Mouse (Mus musculus) limb, embryonic 12.5 days (tissue): Measurements from ENCODE around the gene Gart. TPM values are rescaled to one million over a fixed set of nuclear protein-coding genes. Genes with fewer than 3 reads are reported as not detected.
A peak's percentile ranks its signal among the peaks of the same experiment; 100 is the strongest.

Experiments used
- ATAC-seq: fragments of 200-750 bp; cut with Nextera tagmentation; 2 replicates; pipeline ENCODE4 v1.8.0; 2017; ENCODE audit warnings: low read depth, moderate TSS enrichment; ENCODE audit not compliant: insufficient number of reproducible peaks, insufficient read depth, low FRiP score, low TSS enrichment
- H3K27ac ChIP-seq: fragments of 300-500 bp; sonication (generic); 2 replicates; pipeline ENCODE4 v1.5.1; 2016; ENCODE audit warnings: mild to moderate bottlenecking, moderate library complexity
- H3K27me3 ChIP-seq: fragments of 300-500 bp; sonication (generic); 2 replicates; pipeline ENCODE4 v1.6.1; 2016; ENCODE audit warnings: mild to moderate bottlenecking, moderate library complexity
- H3K36me3 ChIP-seq: fragments of 300-500 bp; sonication (generic); 2 replicates; pipeline ENCODE4 v1.6.1; 2016; ENCODE audit warnings: mild to moderate bottlenecking, moderate library complexity
- H3K4me1 ChIP-seq: fragments of 300-500 bp; sonication (generic); replicated peaks from 2 replicates; pipeline ENCODE4 v1.6.1; 2016
- H3K4me2 ChIP-seq: fragments of 300-500 bp; sonication (generic); 2 replicates; pipeline ENCODE4 v1.6.1; 2016; ENCODE audit warnings: mild to moderate bottlenecking, moderate library complexity
- H3K4me3 ChIP-seq: fragments of 300-500 bp; sonication (generic); replicated peaks from 2 replicates; pipeline ENCODE4 v1.5.1; 2016; ENCODE audit warnings: mild to moderate bottlenecking
- H3K9ac ChIP-seq: fragments of 300-500 bp; sonication (generic); replicated peaks from 2 replicates; pipeline ENCODE4 v1.6.1; 2016; ENCODE audit warnings: mild to moderate bottlenecking, moderate library complexity
- H3K9me3 ChIP-seq: fragments of 300-500 bp; sonication (generic); 2 replicates; pipeline ENCODE4 v1.6.1; 2016; ENCODE audit warnings: mild to moderate bottlenecking, moderate library complexity
- WGBS: fragments of 180-500 bp; shearing (Covaris S2); methylation state at CpG from one replicate; pipeline ENCODE4 v1.1.7; 2016; 5-methylcytosine and 5-hydroxymethylcytosine counted together
- polyA plus RNA-seq: library from polyadenylated mRNA; unstranded; fragments of >200 nt; fragmentation: Nextera tagmentation; extraction: Ambion mirVana; gene quantifications from 2 replicates; pipeline ENCODE4 v1.2.1, GENCODE M21; 2016

Gart gene
- polyA plus RNA-seq, 1 experiment from 2014 or later, result 126 TPM

- Histone ChIP-seq H3K4me2 (no peak overlapping the region), H3K27ac (no peak overlapping the region), H3K9me3 (no peaks in the 10 kb centered on the region), H3K27me3 (no peaks in the 10 kb centered on the region), H3K4me1 (no peaks in the 10 kb centered on the region), H3K4me3 (no peak overlapping the region), H3K9ac (no peak overlapping the region), H3K36me3 (peaks cover 93% of the 10 kb centered on the region)
- WGBS, result 90% methylated on average over 4 of the region's 4 CpGs
- ATAC-seq, result no peak
Measured at GRCm38 (mm10) chr16:91674500-91674899, 27.7 kb upstream of the Gart start.

- H3K36me3 ChIP-seq, result peaks cover 92% of the 10 kb centered on the region
- WGBS, result 95% methylated on average over 3 of the region's 3 CpGs
Measured at GRCm38 (mm10) chr16:91663795-91664194, 17.0 kb upstream of the Gart start.

GRCm38 (mm10) chr16:91662336-91662735, 15.6 kb upstream of the Gart start:
- Histone ChIP-seq H3K9ac (no peak overlapping the region), H3K27ac (no peak overlapping the region), H3K4me2 (no peak overlapping the region), H3K9me3 (0 out of 2 replicates have a peak, but pooled peaks cover 3% of the 10 kb centered on the region), H3K27me3 (no peaks in the 10 kb centered on the region), H3K4me1 (no peaks in the 10 kb centered on the region), H3K36me3 (peaks cover 96% of the 10 kb centered on the region), H3K4me3 (no peak overlapping the region)
- no peak for ATAC-seq
- 97% methylated on average over 16 of the region's 16 CpGs for WGBS

More at GRCm38 (mm10) chr16:91663795-91664194, 17.0 kb upstream of the Gart start:
- no peak for ATAC-seq
- Histone ChIP-seq H3K9me3 (0 out of 2 replicates have a peak, but pooled peaks cover 3% of the 10 kb centered on the region), H3K9ac (no peak overlapping the region), H3K27ac (no peak overlapping the region), H3K27me3 (no peaks in the 10 kb centered on the region), H3K4me2 (no peak overlapping the region), H3K4me1 (no peaks in the 10 kb centered on the region), H3K4me3 (no peak overlapping the region)

GRCm38 (mm10) chr16:91661397-91661796, 14.6 kb upstream of the Gart start:
- H3K9ac ChIP-seq, result no peak overlapping the region
- no peak overlapping the region for H3K27ac ChIP-seq
- 0 out of 2 replicates have a peak, but pooled peaks cover 3% of the 10 kb centered on the region for H3K9me3 ChIP-seq
- H3K27me3 ChIP-seq, result no peaks in the 10 kb centered on the region
- H3K4me1 ChIP-seq, result no peaks in the 10 kb centered on the region
- H3K4me2 ChIP-seq, result no peak overlapping the region
- peaks cover 96% of the 10 kb centered on the region for H3K36me3 ChIP-seq
- ATAC-seq, result no peak
- 79% methylated on average over 1 of the region's 1 CpGs for WGBS
- H3K4me3 ChIP-seq, result no peak overlapping the region

- Histone ChIP-seq H3K9me3 (0 out of 2 replicates have a peak, but pooled peaks cover 3% of the 10 kb centered on the region), H3K27ac (no peak overlapping the region), H3K4me2 (no peak overlapping the region), H3K36me3 (peaks cover 96% of the 10 kb centered on the region), H3K4me3 (no peak overlapping the region), H3K9ac (no peak overlapping the region), H3K27me3 (no peaks in the 10 kb centered on the region), H3K4me1 (no peaks in the 10 kb centered on the region)
- WGBS, result 96% methylated on average over 20 of the region's 20 CpGs
- ATAC-seq, result no peak
Measured at GRCm38 (mm10) chr16:91659798-91660197, 13.0 kb upstream of the Gart start.

GRCm38 (mm10) chr16:91658471-91658870, 11.7 kb upstream of the Gart start:
- WGBS, result 97% methylated on average over 5 of the region's 5 CpGs
- Histone ChIP-seq H3K9ac (no peak overlapping the region), H3K9me3 (0 out of 2 replicates have a peak, but pooled peaks cover 3% of the 10 kb centered on the region), H3K4me3 (no peak overlapping the region), H3K27me3 (no peaks in the 10 kb centered on the region), H3K4me2 (no peak overlapping the region), H3K27ac (no peak overlapping the region), H3K4me1 (no peaks in the 10 kb centered on the region), H3K36me3 (peaks cover 96% of the 10 kb centered on the region)
- ATAC-seq, result no peak

- no peak for ATAC-seq
- Histone ChIP-seq H3K4me3 (no peak overlapping the region), H3K36me3 (peaks cover 92% of the 10 kb centered on the region), H3K9me3 (0 out of 2 replicates have a peak, but pooled peaks cover 3% of the 10 kb centered on the region), H3K9ac (no peak overlapping the region), H3K27me3 (no peaks in the 10 kb centered on the region), H3K4me2 (no peak overlapping the region), H3K4me1 (no peaks in the 10 kb centered on the region), H3K27ac (no peak overlapping the region)
- 98% methylated on average over 17 of the region's 17 CpGs for WGBS
Measured at GRCm38 (mm10) chr16:91657285-91657684, 10.5 kb upstream of the Gart start.

- 95% methylated on average over 9 of the region's 9 CpGs for WGBS
- no peak overlapping the region for H3K9ac ChIP-seq
- H3K9me3 ChIP-seq, result 0 out of 2 replicates have a peak, but pooled peaks cover 3% of the 10 kb centered on the region
- no peak overlapping the region for H3K4me3 ChIP-seq
- H3K4me1 ChIP-seq, result no peaks in the 10 kb centered on the region
- H3K27me3 ChIP-seq, result no peaks in the 10 kb centered on the region
- ATAC-seq, result no peak
- peaks cover 88% of the 10 kb centered on the region for H3K36me3 ChIP-seq
- no peak overlapping the region for H3K27ac ChIP-seq
- H3K4me2 ChIP-seq, result no peak overlapping the region
Measured at GRCm38 (mm10) chr16:91655285-91655684, 8.5 kb upstream of the Gart start.

GRCm38 (mm10) chr16:91652191-91652590, 5.4 kb upstream of the Gart start:
- ATAC-seq, result no peak
- Histone ChIP-seq H3K9me3 (no peaks in the 10 kb centered on the region), H3K4me3 (no peak overlapping the region), H3K36me3 (peaks cover 57% of the 10 kb centered on the region), H3K4me1 (peaks cover 4% of the 10 kb centered on the region), H3K27me3 (no peaks in the 10 kb centered on the region), H3K9ac (no peak overlapping the region), H3K27ac (no peak overlapping the region), H3K4me2 (no peak overlapping the region)
- WGBS, result 95% methylated on average over 3 of the region's 3 CpGs

- ATAC-seq, result no peak
- Histone ChIP-seq H3K9me3 (no peaks in the 10 kb centered on the region), H3K36me3 (peaks cover 33% of the 10 kb centered on the region), H3K9ac (no peak overlapping the region), H3K27ac (no peak overlapping the region), H3K4me2 (0 out of 2 replicates have a peak overlapping the region, but pooled peaks have one; percentile 2), H3K4me3 (no peak overlapping the region), H3K4me1 (peaks cover 7% of the 10 kb centered on the region), H3K27me3 (no peaks in the 10 kb centered on the region)
Measured at GRCm38 (mm10) chr16:91649781-91650180, 3.0 kb upstream of the Gart start.

- Histone ChIP-seq H3K27ac (no peak overlapping the region), H3K9ac (0 out of 2 replicates have a peak overlapping the region, but pooled peaks have one; percentile 34), H3K36me3 (peaks cover 28% of the 10 kb centered on the region), H3K9me3 (no peaks in the 10 kb centered on the region), H3K4me3 (peak overlapping the region; percentile 77), H3K27me3 (no peaks in the 10 kb centered on the region), H3K4me2 (peak overlapping the region; percentile 63), H3K4me1 (peaks cover 7% of the 10 kb centered on the region)
- 64% methylated on average over 3 of the region's 3 CpGs for WGBS
- no peak for ATAC-seq
Measured at GRCm38 (mm10) chr16:91649246-91649645, 2.5 kb upstream of the Gart start.

- H3K4me1 ChIP-seq, result peaks cover 7% of the 10 kb centered on the region
- H3K4me3 ChIP-seq, result peak overlapping the region; percentile 77
- no peaks in the 10 kb centered on the region for H3K27me3 ChIP-seq
- 2% methylated on average over 25 of the region's 25 CpGs for WGBS
- H3K4me2 ChIP-seq, result peak overlapping the region; percentile 63
- H3K36me3 ChIP-seq, result peaks cover 19% of the 10 kb centered on the region
- peak overlapping the region; percentile 97 for H3K27ac ChIP-seq
- ATAC-seq, result peak; percentile 73
- H3K9ac ChIP-seq, result peak overlapping the region; percentile 90
- H3K9me3 ChIP-seq, result no peaks in the 10 kb centered on the region
Measured at GRCm38 (mm10) chr16:91648220-91648550, 1.4 kb upstream of the Gart start.
